Mouse (Mus musculus) spleen, adult 12 weeks (tissue): ENCODE measurements around the gene Hspa1b.
"Not testable (repeated sequence)": the region's sequence is repeated elsewhere in the genome, so short reads cannot be mapped to it uniquely, and the experiment has no call there.

Experiments
- DNase-seq: peaks from one replicate; pipeline ENCODE4 v3.0.0; 2022; ENCODE audit warnings: low spot score

Gene Hspa1b

GRCm38 (mm10) chr17:34959130-34959778, at the start of gene Hspa1b:
TSS of gene Hspa1b (minus strand) at chr17:34959238.
- peak; percentile 76 for DNase-seq

GRCm38 (mm10) chr17:35007387-35007991, 48.5 kb upstream of the Hspa1b start:
- no peak for DNase-seq

- DNase-seq, result not testable (repeated sequence)
Measured at GRCm38 (mm10) chr17:35005902-35006301, 46.9 kb upstream of the Hspa1b start.

- no peak for DNase-seq
Measured at GRCm38 (mm10) chr17:35005158-35005557, 46.1 kb upstream of the Hspa1b start.

GRCm38 (mm10) chr17:35004075-35004717, 45.2 kb upstream of the Hspa1b start:
- DNase-seq, result no peak

GRCm38 (mm10) chr17:35003022-35003838, 44.2 kb upstream of the Hspa1b start:
- no peak for DNase-seq

- no peak for DNase-seq
Measured at GRCm38 (mm10) chr17:35002153-35002865, 43.3 kb upstream of the Hspa1b start.

- no peak for DNase-seq
Measured at GRCm38 (mm10) chr17:35001452-35002152, 42.6 kb upstream of the Hspa1b start.

- peak; percentile 86 for DNase-seq
Measured at GRCm38 (mm10) chr17:35000717-35001451, 41.8 kb upstream of the Hspa1b start, which contains the start of gene Vars. TSS of gene Vars (plus strand) at chr17:35000987.

GRCm38 (mm10) chr17:34999871-35000716, 41.1 kb upstream of the Hspa1b start:
- DNase-seq, result peak; percentile 74

- DNase-seq, result no peak
Measured at GRCm38 (mm10) chr17:34998526-34999430, 39.7 kb upstream of the Hspa1b start.

GRCm38 (mm10) chr17:34997142-34997483, 38.1 kb upstream of the Hspa1b start:
- no peak for DNase-seq

- no peak for DNase-seq
Measured at GRCm38 (mm10) chr17:34996411-34997141, 37.5 kb upstream of the Hspa1b start.

GRCm38 (mm10) chr17:34995927-34996326, 36.9 kb upstream of the Hspa1b start:
- DNase-seq, result not testable (repeated sequence)

- DNase-seq, result not testable (repeated sequence)
Measured at GRCm38 (mm10) chr17:34995192-34995591, 36.2 kb upstream of the Hspa1b start.

- no peak for DNase-seq
Measured at GRCm38 (mm10) chr17:34994751-34995150, 35.7 kb upstream of the Hspa1b start.

GRCm38 (mm10) chr17:34984218-34984617, 25.2 kb upstream of the Hspa1b start:
- no peak for DNase-seq

GRCm38 (mm10) chr17:34982328-34982727, 23.3 kb upstream of the Hspa1b start:
- no peak for DNase-seq
